Mouse (Mus musculus) E14TG2a.4 (cell line): Measurements from ENCODE around the gene Serpinb9.
"Not testable (repeated sequence)": the region's sequence is repeated elsewhere in the genome, so short reads cannot be mapped to it uniquely, and the experiment has no call there.

Source experiments
- CTCF ChIP-seq: conservative IDR thresholded peaks from 2 replicates; pipeline ENCODE4 v1.5.1; 2014; ENCODE audit warnings: low read length
- NANOG ChIP-seq: IDR thresholded peaks from 2 replicates; pipeline ENCODE4 v1.6.1; 2014; ENCODE audit warnings: borderline replicate concordance, low read length, mixed read lengths
- POU5F1 ChIP-seq: IDR thresholded peaks from 2 replicates; pipeline ENCODE4 v1.6.1; 2014; ENCODE audit warnings: low read length, borderline replicate concordance

DNA sequence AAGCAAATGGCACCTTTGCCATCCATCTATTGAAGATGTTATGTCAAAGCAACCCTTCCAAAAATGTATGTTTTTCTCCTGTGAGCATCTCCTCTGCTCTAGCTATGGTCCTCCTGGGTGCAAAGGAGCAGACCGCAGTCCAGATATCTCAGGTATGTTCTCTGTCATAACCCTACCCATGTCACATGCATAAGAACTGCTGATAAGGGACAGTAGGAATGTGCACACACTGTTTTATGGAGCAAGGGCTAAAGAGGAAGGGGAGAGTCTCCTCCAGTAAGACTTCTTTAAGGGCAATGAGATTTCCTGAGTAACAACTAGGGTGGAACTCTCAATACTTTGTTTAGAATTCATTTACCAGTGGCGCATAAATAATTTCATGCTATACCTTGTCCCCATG lies 26.4 kb downstream of the Serpinb9 start:
- not testable (repeated sequence) for TF ChIP-seq CTCF, NANOG, POU5F1
